Mouse (Mus musculus): Measurements from ENCODE around the gene Prdm10.

DNA sequence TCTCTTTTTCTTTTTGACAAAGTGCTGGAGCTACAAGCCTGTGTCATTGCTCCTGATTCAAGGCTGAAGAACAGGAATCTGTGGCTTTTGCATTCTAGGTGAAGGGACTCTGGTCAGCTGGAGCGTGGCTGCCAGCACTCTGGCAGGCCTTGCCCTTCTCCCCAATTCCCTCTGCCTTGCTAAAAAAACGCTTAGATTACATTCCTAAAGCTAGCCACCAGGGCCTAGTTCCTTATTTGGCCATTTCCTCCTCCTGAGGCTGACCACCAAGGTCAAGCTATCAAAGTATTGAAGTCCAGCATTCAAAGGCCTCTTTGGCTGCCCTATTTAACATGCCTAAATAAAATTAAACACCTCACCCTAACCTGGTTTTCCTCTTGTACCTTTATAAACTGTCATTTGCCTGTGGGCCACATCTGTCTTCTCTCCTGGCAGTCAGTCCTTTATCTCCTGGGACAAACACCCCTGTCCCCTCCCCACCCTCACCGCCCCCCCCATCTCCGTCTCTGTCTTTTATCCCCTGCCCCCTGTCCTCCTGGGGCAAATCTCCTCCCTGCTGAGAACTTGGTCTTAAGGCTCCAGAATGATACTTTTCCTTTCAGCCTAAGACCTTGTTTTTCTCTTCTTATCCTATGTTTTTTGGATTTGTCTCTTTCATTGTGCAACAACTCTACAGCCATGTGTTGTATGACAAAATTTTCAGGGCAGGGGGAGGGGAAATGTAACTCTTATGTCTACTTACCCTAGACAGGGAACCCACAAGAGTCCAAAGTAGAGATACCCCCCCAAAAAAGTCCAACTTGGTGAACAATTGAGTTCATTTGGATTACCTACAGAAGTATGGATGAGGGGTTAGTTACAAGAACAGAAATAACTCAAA lies 17.9 kb upstream of the Prdm10 start:
- TF ChIP-seq CTCF (IDR thresholded peaks at IDR 0.05), result no peak
- 0 out of 2 replicates have a peak, but pooled peaks have one; percentile 17 for TF ChIP-seq EP300 (IDR thresholded peaks at IDR 0.05; ENCODE audit: insufficient read depth, low read depth, low read length)
- TF ChIP-seq POLR2A (IDR thresholded peaks at IDR 0.05; ENCODE audit: insufficient read depth, low read depth, low read length), result no peak

All from heart, adult 2 months (tissue).